Mouse (Mus musculus) spleen, adult 2 months (tissue): ENCODE results near the gene Gpr152. TPM values are rescaled to one million over a fixed set of nuclear protein-coding genes. Genes with fewer than 3 reads are reported as not detected.

Experiments
- DNase-seq, 2 experiments: peaks; one replicate each; pipeline versions ENCODE4 v3.0.0 to v3.0.0-alpha.2; 2012 to 2021; ENCODE audit warnings: low spot score in 2 of 2, low read depth in 1 of 2
- H3K27ac ChIP-seq: fragments of 200-500 bp; 2 replicates; pipeline ENCODE4 v1.5.1; 2012; ENCODE audit warnings: low read length, inconsistent platforms; ENCODE audit not compliant: insufficient read depth
- H3K27me3 ChIP-seq: fragments of 200-500 bp; 2 replicates; pipeline ENCODE4 v1.6.1; 2012; ENCODE audit warnings: mild to moderate bottlenecking, moderate library complexity, low read length, inconsistent platforms; ENCODE audit not compliant: control insufficient read depth, insufficient read depth
- H3K36me3 ChIP-seq: fragments of 200-500 bp; 2 replicates; pipeline ENCODE4 v1.6.1; 2012; ENCODE audit warnings: mild to moderate bottlenecking, low read length, inconsistent platforms; ENCODE audit not compliant: control insufficient read depth, insufficient read depth
- H3K4me1 ChIP-seq: fragments of 200-500 bp; 2 replicates; pipeline ENCODE4 v1.6.1; 2011; ENCODE audit warnings: inconsistent platforms; ENCODE audit not compliant: control insufficient read depth, insufficient read depth, insufficient read length
- H3K4me3 ChIP-seq: fragments of 200-500 bp; 2 replicates; pipeline ENCODE4 v1.5.1; 2011; ENCODE audit warnings: mild to moderate bottlenecking, inconsistent platforms; ENCODE audit not compliant: insufficient read depth, insufficient read length; ENCODE audit errors: extremely low read depth
- CTCF ChIP-seq: fragments of 200-500 bp; IDR thresholded peaks from 2 replicates; pipeline ENCODE4 v1.5.1; 2011; ENCODE audit warnings: mild to moderate bottlenecking, inconsistent platforms; ENCODE audit not compliant: insufficient read depth, insufficient read length, insufficient replicate concordance; ENCODE audit errors: extremely low read depth
- POLR2A ChIP-seq: fragments of 200-500 bp; IDR thresholded peaks from 2 replicates; pipeline ENCODE4 v1.6.1; 2011; ENCODE audit warnings: low read depth, low read length, inconsistent platforms
- WGBS: fragments of 180-500 bp; shearing (Covaris S2); methylation state at CpG from one replicate; pipeline ENCODE4 v1.1.7; 2018; 5-methylcytosine and 5-hydroxymethylcytosine counted together
- polyA plus RNA-seq: library from polyadenylated mRNA; depleted of rRNA; stranded (reverse); fragments of >200 nt; gene quantifications from 2 replicates; pipeline ENCODE4 v1.2.3, GENCODE M21; 2012

Gpr152 gene
- polyA plus RNA-seq, 1 experiment = 0.09 TPM

DNA sequence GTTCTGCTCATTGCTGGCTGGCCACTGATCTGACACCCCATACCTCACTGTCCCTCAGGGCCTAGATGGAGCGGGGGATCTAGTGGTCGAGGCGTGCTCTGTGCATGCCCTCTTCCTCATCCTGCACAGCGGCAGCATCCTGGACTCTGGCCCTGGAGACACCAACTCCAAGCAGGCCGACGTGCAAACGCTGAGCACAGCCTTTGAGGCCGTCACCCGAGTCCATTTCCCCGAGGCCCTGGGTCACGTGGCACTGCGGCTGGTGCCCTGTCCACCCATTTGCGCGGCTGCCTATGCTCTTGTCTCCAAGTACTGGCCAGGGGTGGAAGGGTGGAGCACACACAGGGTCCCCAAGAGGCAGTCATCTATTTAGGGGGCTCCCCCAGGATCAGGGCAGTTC, 32.9 kb upstream of the Gpr152 start:
- 94% methylated on average over 14 of the region's 14 CpGs for WGBS
- Histone ChIP-seq H3K27me3 (no peaks in the 10 kb centered on the region), H3K27ac (no peak overlapping the region), H3K4me3 (no peak overlapping the region), H3K4me1 (peaks cover 1% of the 10 kb centered on the region; the same call in 1 of the 2 replicates), H3K36me3 (peaks cover 50% of the 10 kb centered on the region)
- DNase-seq = no peak
- TF ChIP-seq POLR2A (no peak), CTCF (no peak)

DNA sequence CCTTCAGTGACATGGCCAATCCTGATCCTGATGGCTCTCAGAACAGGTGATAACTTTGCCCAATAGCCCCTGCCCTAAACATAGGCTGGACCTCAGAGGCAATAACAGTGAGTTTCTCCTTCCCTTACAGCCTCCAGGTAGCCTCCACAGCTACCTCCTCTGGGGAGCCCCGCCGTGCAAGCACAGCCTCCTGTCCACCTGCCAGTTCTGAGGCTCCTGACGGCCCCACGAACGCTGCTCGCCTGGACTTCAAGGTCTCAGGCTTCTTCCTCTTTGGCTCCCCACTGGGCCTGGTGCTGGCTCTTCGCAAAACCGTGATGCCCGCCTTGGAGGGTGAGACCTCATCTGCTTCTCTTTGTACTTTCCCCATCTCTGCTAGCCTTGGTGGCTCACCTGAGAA, 31.1 kb upstream of the Gpr152 start:
- peaks cover 52% of the 10 kb centered on the region for H3K36me3 ChIP-seq
- no peak for TF ChIP-seq CTCF
- no peak for TF ChIP-seq POLR2A
- H3K27ac ChIP-seq = no peak overlapping the region
- no peak for DNase-seq
- 88% methylated on average over 9 of the region's 9 CpGs for WGBS
- peaks cover 4% of the 10 kb centered on the region; the same call in 1 of the 2 replicates for H3K4me1 ChIP-seq
- H3K4me3 ChIP-seq = no peak overlapping the region
- H3K27me3 ChIP-seq = no peaks in the 10 kb centered on the region

DNA sequence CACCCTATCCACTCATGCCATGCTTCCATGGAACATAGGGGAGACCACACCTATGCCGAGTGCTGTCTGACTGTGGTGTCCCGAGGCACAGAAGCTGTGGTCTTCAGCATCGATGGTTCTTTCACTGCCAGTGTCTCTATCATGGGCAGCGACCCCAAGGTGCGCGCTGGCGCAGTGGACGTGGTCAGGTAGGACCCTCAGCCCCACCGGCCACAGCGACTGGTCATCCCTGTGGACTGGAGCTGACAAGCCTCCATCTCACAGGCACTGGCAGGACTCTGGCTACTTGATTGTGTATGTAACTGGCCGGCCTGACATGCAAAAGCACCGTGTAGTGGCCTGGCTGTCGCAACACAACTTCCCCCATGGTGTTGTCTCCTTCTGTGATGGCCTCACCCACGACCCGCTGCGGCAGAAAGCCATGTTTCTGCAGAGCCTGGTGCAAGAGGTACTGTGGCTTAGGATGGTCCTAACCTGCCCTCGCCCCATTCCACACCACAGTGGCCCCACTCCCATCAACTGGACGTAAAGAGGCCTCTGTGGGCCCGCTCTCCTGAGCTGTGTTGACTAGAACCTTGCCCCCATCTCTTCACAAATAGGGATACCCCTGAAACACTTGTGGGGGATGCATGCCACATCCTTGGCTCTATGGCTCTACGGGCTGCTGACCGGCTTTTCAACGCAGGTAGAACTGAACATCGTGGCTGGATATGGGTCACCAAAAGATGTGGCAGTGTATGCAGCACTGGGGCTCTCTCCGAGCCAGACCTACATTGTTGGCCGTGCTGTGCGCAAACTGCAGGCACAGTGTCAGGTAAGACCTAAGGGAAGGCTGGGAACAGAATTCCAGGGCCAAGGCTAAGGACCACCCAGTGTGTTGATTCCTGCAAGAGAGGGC, 27.3 kb upstream of the Gpr152 start:
- H3K4me1 ChIP-seq = peaks cover 23% of the 10 kb centered on the region
- 93% methylated on average over 26 of the region's 26 CpGs for WGBS
- H3K36me3 ChIP-seq = peaks cover 47% of the 10 kb centered on the region
- H3K27ac ChIP-seq = peak overlapping the region; percentile 95
- H3K27me3 ChIP-seq = no peaks in the 10 kb centered on the region
- no peak for DNase-seq
- TF ChIP-seq POLR2A (no peak), CTCF (no peak)
- no peak overlapping the region for H3K4me3 ChIP-seq

DNA sequence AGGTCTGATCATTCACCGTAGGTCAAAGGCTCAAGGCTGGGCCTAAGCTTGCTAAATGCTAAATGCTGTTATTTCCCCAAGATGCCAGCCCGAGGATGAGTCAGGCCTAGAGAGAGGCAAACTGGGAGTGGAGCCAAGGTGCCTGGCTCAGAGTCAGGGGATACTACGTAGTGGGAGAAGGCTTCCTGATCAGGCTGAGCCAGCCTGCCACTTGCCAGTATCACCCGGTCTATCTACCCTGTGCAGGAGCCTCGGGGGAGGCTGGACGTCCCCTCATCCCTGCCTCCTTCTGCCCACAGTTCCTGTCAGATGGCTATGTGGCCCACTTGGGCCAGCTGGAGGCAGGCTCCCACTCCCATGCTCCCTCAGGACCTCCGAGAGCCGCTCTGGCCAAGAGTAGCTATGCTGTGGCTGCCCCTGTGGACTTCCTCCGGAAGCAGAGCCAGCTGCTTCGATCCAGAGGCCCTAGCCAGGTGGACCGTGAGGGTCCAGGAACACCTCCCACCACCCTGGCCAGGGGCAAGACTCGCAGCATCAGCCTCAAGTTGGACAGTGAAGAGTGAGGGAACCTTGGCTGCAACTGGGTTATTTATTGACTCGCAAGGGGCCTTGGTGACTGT, 26.3 kb upstream of the Gpr152 start:
- Histone ChIP-seq H3K4me3 (no peak overlapping the region), H3K27ac (peak overlapping the region; percentile 95), H3K36me3 (peaks cover 44% of the 10 kb centered on the region), H3K27me3 (no peaks in the 10 kb centered on the region), H3K4me1 (peaks cover 27% of the 10 kb centered on the region)
- no peak for TF ChIP-seq POLR2A
- TF ChIP-seq CTCF = no peak
- WGBS = 6% methylated on average over 13 of the region's 13 CpGs
- DNase-seq = peak in 1 of 2 experiments; percentile 35

DNA sequence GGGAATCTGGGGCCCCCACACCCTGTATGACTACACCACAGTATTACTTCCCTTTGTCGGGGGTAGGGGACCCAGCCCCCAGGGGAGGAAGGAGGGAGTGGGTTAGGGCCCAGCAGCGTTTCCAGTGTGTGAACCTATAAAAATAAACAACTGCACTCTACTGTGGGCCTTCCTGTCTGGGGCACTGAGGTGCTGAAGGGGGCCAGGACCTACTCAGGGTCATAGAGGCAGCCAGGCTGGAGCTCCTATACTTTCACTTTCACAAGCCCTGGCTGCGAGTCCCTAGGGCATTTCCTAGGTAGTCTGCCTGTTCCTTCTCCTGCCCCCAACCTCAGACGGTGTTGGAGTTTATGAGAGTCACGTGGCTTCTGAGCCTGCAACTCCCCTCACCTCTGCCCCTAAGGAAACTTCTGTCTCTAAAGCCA, 25.8 kb upstream of the Gpr152 start:
- WGBS = under 1% methylated on average over 5 of the region's 5 CpGs
- Histone ChIP-seq H3K4me3 (no peak overlapping the region), H3K27me3 (no peaks in the 10 kb centered on the region), H3K27ac (peak overlapping the region; percentile 95), H3K4me1 (peaks cover 27% of the 10 kb centered on the region), H3K36me3 (peaks cover 41% of the 10 kb centered on the region)
- DNase-seq = peak in 1 of 2 experiments; percentile 69
- TF ChIP-seq POLR2A (no peak), CTCF (no peak)

DNA sequence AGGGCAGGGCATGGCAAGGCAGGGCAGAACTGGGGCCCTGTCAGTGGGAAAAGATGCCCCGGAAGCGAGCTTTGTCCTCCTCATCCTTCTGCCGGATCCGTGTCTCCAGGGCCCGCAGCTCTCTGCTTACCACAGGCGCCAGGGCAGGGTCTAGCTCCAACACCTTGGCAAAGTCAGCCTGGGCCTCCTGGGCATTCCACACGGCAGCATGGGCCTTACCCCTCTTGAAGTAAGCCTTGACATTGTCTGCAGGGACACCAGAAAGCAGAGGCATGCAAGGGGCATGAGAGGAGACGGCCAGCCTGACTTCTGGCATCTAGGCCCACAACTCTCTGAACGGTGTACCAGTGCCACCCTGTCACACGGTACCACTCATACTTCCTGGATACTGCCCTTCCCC, 25.0 kb upstream of the Gpr152 start:
- Histone ChIP-seq H3K4me3 (no peak overlapping the region), H3K27ac (peak overlapping the region; percentile 95), H3K36me3 (peaks cover 41% of the 10 kb centered on the region), H3K27me3 (no peaks in the 10 kb centered on the region), H3K4me1 (peaks cover 27% of the 10 kb centered on the region)
- TF ChIP-seq POLR2A = no peak
- TF ChIP-seq CTCF = no peak
- WGBS = 78% methylated on average over 10 of the region's 10 CpGs
- DNase-seq = no peak
